Mouse (Mus musculus) erythroblast, embryonic 14.5 days (primary cell): ENCODE data around the gene B3gnt4.

Experiments
- GATA1 ChIP-seq: IDR thresholded peaks from 2 replicates; pipeline ENCODE4 v1.6.1; 2012; ENCODE audit warnings: low read length, inconsistent platforms, mixed read lengths
- TAL1 ChIP-seq: IDR thresholded peaks from 3 replicates; pipeline ENCODE4 v1.6.1; 2012; ENCODE audit warnings: low read length, inconsistent platforms, mixed read lengths

DNA sequence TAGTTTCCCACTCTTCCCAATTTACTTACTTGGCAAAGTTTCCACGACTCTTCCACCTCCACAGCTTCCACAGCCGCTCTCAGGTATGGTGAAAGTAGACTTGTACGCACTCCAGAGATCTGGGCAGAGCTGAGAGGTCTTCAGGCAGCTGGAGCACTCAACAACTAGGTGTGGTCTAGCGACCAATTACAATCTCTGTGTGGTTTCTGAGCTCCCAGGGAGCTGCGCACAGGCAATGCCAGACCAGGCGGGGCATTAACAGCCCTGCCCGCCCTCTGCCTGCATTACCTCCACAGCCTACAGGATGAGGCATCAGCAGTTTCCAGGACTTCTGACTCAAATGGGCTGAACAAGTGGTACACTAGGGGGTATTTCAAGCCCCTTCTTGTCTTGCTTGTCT, 15.0 kb downstream of the B3gnt4 start, which contains the start of gene Gm49027:
- TF ChIP-seq GATA1 (no peak), TAL1 (no peak)
